Mouse (Mus musculus) forebrain, postnatal 0 days (tissue): ENCODE data around the gene Dapk3. TPM values are rescaled to one million over a fixed set of nuclear protein-coding genes. Genes with fewer than 3 reads are reported as not detected.

ENCODE experiments used
- ATAC-seq: fragments of 200-750 bp; cut with Nextera tagmentation; 2 replicates; pipeline ENCODE4 v1.8.0; 2017; ENCODE audit warnings: mild to moderate bottlenecking, moderate library complexity
- DNase-seq: peaks from one replicate; pipeline ENCODE4 v3.0.0-alpha.2; 2015
- H3K27ac ChIP-seq: fragments of 300-500 bp; sonication (generic); 2 replicates; pipeline ENCODE4 v1.5.1; 2014; ENCODE audit warnings: low read depth, mild to moderate bottlenecking, antibody characterized with exemption, low read length, moderate library complexity, mixed read lengths
- H3K27me3 ChIP-seq: fragments of 300-500 bp; sonication (generic); 2 replicates; pipeline ENCODE4 v1.6.1; 2014; ENCODE audit warnings: mild to moderate bottlenecking, low read length, mixed read lengths; ENCODE audit not compliant: insufficient read depth
- H3K36me3 ChIP-seq: fragments of 300-500 bp; sonication (generic); 2 replicates; pipeline ENCODE4 v1.6.1; 2014; ENCODE audit warnings: mild to moderate bottlenecking, moderate library complexity; ENCODE audit not compliant: insufficient read depth
- H3K4me1 ChIP-seq: fragments of 300-500 bp; sonication (generic); 2 replicates; pipeline ENCODE4 v1.6.1; 2014; ENCODE audit warnings: antibody characterized with exemption; ENCODE audit not compliant: insufficient read depth
- H3K4me2 ChIP-seq: fragments of 300-500 bp; sonication (generic); 2 replicates; pipeline ENCODE4 v1.6.1; 2014; ENCODE audit warnings: low read depth, mild to moderate bottlenecking, moderate library complexity
- H3K4me3 ChIP-seq: fragments of 300-500 bp; sonication (generic); 2 replicates; pipeline ENCODE4 v1.5.1; 2014; ENCODE audit warnings: low read depth, low read length, mixed read lengths
- H3K9ac ChIP-seq: fragments of 300-500 bp; sonication (generic); 2 replicates; pipeline ENCODE4 v1.6.1; 2014; ENCODE audit warnings: mild to moderate bottlenecking
- H3K9me3 ChIP-seq: fragments of 300-500 bp; sonication (generic); 2 replicates; pipeline ENCODE4 v1.6.1; 2016; ENCODE audit warnings: low read length
- CTCF ChIP-seq: sonication (generic); IDR thresholded peaks from 2 replicates; pipeline ENCODE4 v1.5.1; 2016; ENCODE audit warnings: antibody characterized with exemption, control low read depth, low read depth
- WGBS: fragments of 180-500 bp; shearing (Covaris S2); extraction: QIAGEN DNeasy Blood & Tissue Kit; methylation state at CpG from one replicate; pipeline ENCODE4 v1.1.7; 2014; 5-methylcytosine and 5-hydroxymethylcytosine counted together
- polyA plus RNA-seq: library from polyadenylated mRNA; unstranded; fragments of >200 nt; fragmentation: Nextera tagmentation; extraction: Ambion mirVana; gene quantifications from 2 replicates; pipeline ENCODE4 v1.2.1, GENCODE M21; 2015
- total RNA-seq: library from RNA; depleted of rRNA; stranded (reverse); fragments of >200 nt; gene quantifications from 2 replicates; pipeline ENCODE4 v1.2.3, GENCODE M21; 2014; rRNA removed

The Dapk3 gene
- total and polyA plus RNA-seq, 2 experiments from 2014 or later, result 58.1 to 64.6 TPM

DNA sequence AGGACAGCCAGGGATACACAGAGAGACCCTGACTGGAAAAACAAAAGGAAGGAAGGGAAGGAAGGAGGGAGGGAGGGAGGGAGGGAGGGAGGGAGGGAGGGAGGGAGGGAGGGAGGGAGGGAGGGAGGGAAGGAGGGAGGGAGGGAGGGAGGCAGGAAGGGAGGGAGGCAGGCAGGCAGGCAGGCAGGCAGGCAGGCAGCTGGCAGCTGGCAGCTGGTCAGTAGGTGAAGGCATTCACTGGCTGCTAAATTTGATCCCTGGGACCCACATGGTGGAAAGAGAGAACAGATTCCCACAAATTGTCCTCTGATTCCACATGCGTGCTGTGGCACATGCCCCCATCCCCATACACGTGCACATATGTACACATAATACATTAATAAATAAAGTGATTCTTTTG, 55.8 kb downstream of the Dapk3 start:
- Histone ChIP-seq H3K36me3 (peaks cover 7% of the 10 kb centered on the region; the same call in 1 of the 2 replicates), H3K9ac (no peak overlapping the region), H3K9me3 (no peaks in the 10 kb centered on the region), H3K27ac (no peak overlapping the region), H3K4me1 (0 out of 2 replicates have a peak, but pooled peaks cover 2% of the 10 kb centered on the region), H3K4me3 (no peak overlapping the region), H3K27me3 (peaks cover 4% of the 10 kb centered on the region; the same call in 1 of the 2 replicates), H3K4me2 (no peak overlapping the region)
- WGBS, result 80% methylated on average over 2 of the region's 2 CpGs
- ATAC-seq (no peak), DNase-seq (no peak)
- no peak for TF ChIP-seq CTCF

DNA sequence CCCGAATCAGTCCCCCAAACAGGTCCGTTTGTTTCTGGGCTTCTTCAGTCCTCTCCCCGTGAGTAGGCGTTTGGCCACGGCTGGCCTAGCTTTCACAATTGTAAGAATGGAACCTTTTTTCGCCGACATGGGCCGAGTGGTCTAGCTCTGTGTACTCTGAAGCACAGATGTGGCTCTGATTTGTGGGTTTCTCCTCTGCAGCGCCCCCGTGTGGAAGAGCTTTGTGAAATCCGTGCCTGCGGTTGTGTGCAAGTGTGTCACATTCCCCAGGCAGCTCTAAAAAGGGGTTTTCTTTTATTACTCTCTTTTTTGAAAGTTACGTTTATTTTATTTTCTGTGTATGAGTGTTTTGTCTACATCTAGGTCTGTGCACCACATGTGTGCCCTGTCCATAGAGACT, 58.1 kb downstream of the Dapk3 start:
- peak; percentile 25; the same call in 1 of the 2 replicates for ATAC-seq
- H3K9me3 ChIP-seq, result no peaks in the 10 kb centered on the region
- peaks cover 7% of the 10 kb centered on the region; the same call in 1 of the 2 replicates for H3K36me3 ChIP-seq
- H3K27ac ChIP-seq, result no peak overlapping the region
- peak; percentile 72 for DNase-seq
- no peak overlapping the region for H3K4me2 ChIP-seq
- peak; percentile 74 for TF ChIP-seq CTCF
- no peaks in the 10 kb centered on the region for H3K4me1 ChIP-seq
- peaks cover 4% of the 10 kb centered on the region; the same call in 1 of the 2 replicates for H3K27me3 ChIP-seq
- no peak overlapping the region for H3K9ac ChIP-seq
- H3K4me3 ChIP-seq, result no peak overlapping the region
- WGBS, result 20% methylated on average over 13 of the region's 13 CpGs

DNA sequence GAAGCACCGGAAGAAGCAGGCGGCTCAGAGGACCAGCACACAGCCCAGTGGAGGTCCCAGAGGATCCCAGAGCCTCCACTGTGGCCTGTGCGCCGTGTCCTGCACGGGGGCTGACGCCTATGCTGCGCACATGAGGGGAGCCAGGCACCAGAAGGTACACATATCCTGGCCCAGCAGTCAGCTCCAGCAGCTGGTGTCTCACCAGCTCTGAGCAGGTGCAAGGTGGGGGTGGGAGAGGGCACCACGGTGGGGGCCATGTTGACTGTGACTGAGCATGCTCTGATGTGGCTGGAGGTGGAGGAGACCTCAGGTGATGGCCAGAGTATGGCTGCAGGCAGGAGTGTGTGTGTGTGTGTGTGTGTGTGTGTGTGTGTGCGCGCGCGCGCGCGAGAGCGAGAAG, 59.2 kb downstream of the Dapk3 start:
- no peaks in the 10 kb centered on the region for H3K4me1 ChIP-seq
- H3K4me3 ChIP-seq, result no peak overlapping the region
- WGBS, result 93% methylated on average over 16 of the region's 16 CpGs
- no peak overlapping the region for H3K9ac ChIP-seq
- H3K27me3 ChIP-seq, result peaks cover 4% of the 10 kb centered on the region; the same call in 1 of the 2 replicates
- peaks cover 8% of the 10 kb centered on the region for H3K36me3 ChIP-seq
- H3K4me2 ChIP-seq, result no peak overlapping the region
- H3K9me3 ChIP-seq, result no peaks in the 10 kb centered on the region
- no peak for TF ChIP-seq CTCF
- H3K27ac ChIP-seq, result no peak overlapping the region
- ATAC-seq, result no peak
- no peak for DNase-seq

Other genes with a start within 250 kb of the Dapk3 start
- 64.5 and 91.4 TPM in 2 replicates for gene Gng7, start 168.1 kb upstream of the Dapk3 start, total RNA-seq
- gene Gng7, start 168.1 kb upstream of the Dapk3 start, polyA plus RNA-seq, result 76.2 and 85.7 TPM in 2 replicates
- gene Diras1, start 157.3 kb upstream of the Dapk3 start, total RNA-seq, result 65.4 and 76.0 TPM in 2 replicates
- gene Diras1, start 157.3 kb upstream of the Dapk3 start, polyA plus RNA-seq, result 66.1 and 70.2 TPM in 2 replicates
- 82.1 and 104 TPM in 2 replicates for gene Slc39a3, start 145.6 kb upstream of the Dapk3 start, total RNA-seq
- 43.5 and 45.2 TPM in 2 replicates for gene Slc39a3, start 145.6 kb upstream of the Dapk3 start, polyA plus RNA-seq
- gene Sgta, start 122.8 kb upstream of the Dapk3 start, total RNA-seq, result 176 and 215 TPM in 2 replicates
- 326 and 360 TPM in 2 replicates for gene Sgta, start 122.8 kb upstream of the Dapk3 start, polyA plus RNA-seq
- gene Thop1, start 113.0 kb upstream of the Dapk3 start, total RNA-seq, result 69.0 and 74.6 TPM in 2 replicates
- gene Thop1, start 113.0 kb upstream of the Dapk3 start, polyA plus RNA-seq, result 45.9 and 52.5 TPM in 2 replicates
- 0.38 and 0.43 TPM in 2 replicates for gene Creb3l3, start 84.1 kb upstream of the Dapk3 start, total RNA-seq
- gene Creb3l3, start 84.1 kb upstream of the Dapk3 start, polyA plus RNA-seq, result 0.29 and 0.40 TPM in 2 replicates
- gene Map2k2, start 77.1 kb upstream of the Dapk3 start, total RNA-seq, result 194 and 215 TPM in 2 replicates
- 167 and 194 TPM in 2 replicates for gene Map2k2, start 77.1 kb upstream of the Dapk3 start, polyA plus RNA-seq
- gene Zbtb7a, start 47.8 kb upstream of the Dapk3 start, total RNA-seq, result 21.6 and 27.2 TPM in 2 replicates
- gene Zbtb7a, start 47.8 kb upstream of the Dapk3 start, polyA plus RNA-seq, result 12.4 and 15.7 TPM in 2 replicates
- gene Pias4, start 15.1 kb upstream of the Dapk3 start, total RNA-seq, result 30.1 and 32.5 TPM in 2 replicates
- gene Pias4, start 15.1 kb upstream of the Dapk3 start, polyA plus RNA-seq, result 28.1 and 35.8 TPM in 2 replicates
- gene Eef2, start 6.4 kb upstream of the Dapk3 start, total RNA-seq, result 2,084 and 2,175 TPM in 2 replicates
- gene Eef2, start 6.4 kb upstream of the Dapk3 start, polyA plus RNA-seq, result 466 and 485 TPM in 2 replicates
- gene 4930442H23Rik, start 844 bp downstream of the Dapk3 start, total RNA-seq, result not detected in 2 replicates
- 0.11 and 0.24 TPM in 2 replicates for gene 4930442H23Rik, start 844 bp downstream of the Dapk3 start, polyA plus RNA-seq
- gene Nmrk2, start 19.0 kb downstream of the Dapk3 start, total RNA-seq, result 0.08 TPM in 1 of 2 replicates, not detected in the other
- gene Nmrk2, start 19.0 kb downstream of the Dapk3 start, polyA plus RNA-seq, result not detected in 2 replicates
- 163 and 170 TPM in 2 replicates for gene Atcay, start 47.8 kb downstream of the Dapk3 start, total RNA-seq
- 78.8 and 79.2 TPM in 2 replicates for gene Atcay, start 47.8 kb downstream of the Dapk3 start, polyA plus RNA-seq
- 51.0 and 52.1 TPM in 2 replicates for gene Zfr2, start 50.1 kb downstream of the Dapk3 start, total RNA-seq
- gene Zfr2, start 50.1 kb downstream of the Dapk3 start, polyA plus RNA-seq, result 13.0 and 18.7 TPM in 2 replicates
- gene Matk, start 69.9 kb downstream of the Dapk3 start, total RNA-seq, result 87.3 and 113 TPM in 2 replicates
- gene Matk, start 69.9 kb downstream of the Dapk3 start, polyA plus RNA-seq, result 66.4 and 79.4 TPM in 2 replicates
- 90.2 and 94.9 TPM in 2 replicates for gene Mrpl54, start 83.9 kb downstream of the Dapk3 start, total RNA-seq
- gene Mrpl54, start 83.9 kb downstream of the Dapk3 start, polyA plus RNA-seq, result 134 and 148 TPM in 2 replicates
- gene Apba3, start 84.0 kb downstream of the Dapk3 start, total RNA-seq, result 43.3 and 44.6 TPM in 2 replicates
- gene Apba3, start 84.0 kb downstream of the Dapk3 start, polyA plus RNA-seq, result 22.8 and 24.8 TPM in 2 replicates
- 6.3 and 8.5 TPM in 2 replicates for gene Tjp3, start 108.6 kb downstream of the Dapk3 start, total RNA-seq
- 5.7 and 6.4 TPM in 2 replicates for gene Tjp3, start 108.6 kb downstream of the Dapk3 start, polyA plus RNA-seq
- 189 and 229 TPM in 2 replicates for gene Pip5k1c, start 110.0 kb downstream of the Dapk3 start, total RNA-seq
- 110 and 130 TPM in 2 replicates for gene Pip5k1c, start 110.0 kb downstream of the Dapk3 start, polyA plus RNA-seq
- gene Cactin, start 138.1 kb downstream of the Dapk3 start, total RNA-seq, result 24.2 and 43.4 TPM in 2 replicates
- 19.9 and 24.2 TPM in 2 replicates for gene Cactin, start 138.1 kb downstream of the Dapk3 start, polyA plus RNA-seq
- 2.4 and 3.9 TPM in 2 replicates for gene Tbxa2r, start 145.7 kb downstream of the Dapk3 start, total RNA-seq
- 3.3 and 3.4 TPM in 2 replicates for gene Tbxa2r, start 145.7 kb downstream of the Dapk3 start, polyA plus RNA-seq
- gene Gipc3, start 160.3 kb downstream of the Dapk3 start, total RNA-seq, result 0.15 TPM in 1 of 2 replicates, not detected in the other
- gene Gipc3, start 160.3 kb downstream of the Dapk3 start, polyA plus RNA-seq, result not detected in 2 replicates
- gene Hmg20b, start 167.5 kb downstream of the Dapk3 start, total RNA-seq, result 15.1 and 21.6 TPM in 2 replicates
- 25.1 and 25.2 TPM in 2 replicates for gene Hmg20b, start 167.5 kb downstream of the Dapk3 start, polyA plus RNA-seq
- 19.8 and 23.4 TPM in 2 replicates for gene Mfsd12, start 174.5 kb downstream of the Dapk3 start, total RNA-seq
- 10.1 TPM in 2 replicates for gene Mfsd12, start 174.5 kb downstream of the Dapk3 start, polyA plus RNA-seq
- not detected in 2 replicates for gene 4930404N11Rik, start 182.8 kb downstream of the Dapk3 start, total RNA-seq
- gene 4930404N11Rik, start 182.8 kb downstream of the Dapk3 start, polyA plus RNA-seq, result 0.16 and 0.20 TPM in 2 replicates
- gene Fzr1, start 195.5 kb downstream of the Dapk3 start, total RNA-seq, result 60.2 and 67.2 TPM in 2 replicates
- gene Fzr1, start 195.5 kb downstream of the Dapk3 start, polyA plus RNA-seq, result 128 and 132 TPM in 2 replicates
- 126 and 139 TPM in 2 replicates for gene Dohh, start 201.4 kb downstream of the Dapk3 start, total RNA-seq
- gene Dohh, start 201.4 kb downstream of the Dapk3 start, polyA plus RNA-seq, result 111 and 125 TPM in 2 replicates
- 2.5 and 3.3 TPM in 2 replicates for gene Gm48551, start 201.5 kb downstream of the Dapk3 start, total RNA-seq
- 5.0 and 7.3 TPM in 2 replicates for gene Gm48551, start 201.5 kb downstream of the Dapk3 start, polyA plus RNA-seq
- gene Gm48552, start 206.0 kb downstream of the Dapk3 start, total RNA-seq, result 5.8 and 16.6 TPM in 2 replicates
- gene Gm48552, start 206.0 kb downstream of the Dapk3 start, polyA plus RNA-seq, result 1.9 and 3.7 TPM in 2 replicates
- gene Smim24, start 210.0 kb downstream of the Dapk3 start, total RNA-seq, result 0.77 and 1.3 TPM in 2 replicates
- 1.7 TPM in 2 replicates for gene Smim24, start 210.0 kb downstream of the Dapk3 start, polyA plus RNA-seq